Mouse (Mus musculus) granulocyte monocyte progenitor cell, adult 5-6 weeks (primary cell): ENCODE results near the gene Adgb. TPM values are rescaled to one million over a fixed set of nuclear protein-coding genes. Genes with fewer than 3 reads are reported as not detected.

Experiments
- total RNA-seq, 2 experiments: library from RNA; stranded (forward) in 1 of 2; stranded (reverse) in 1 of 2; fragments of 200-712, 200-1000 nt in 1 of 2; fragments of >200 nt in 1 of 2; fragmentation: Nextera tagmentation in 1 of 2; gene quantifications; 2 replicates each; pipeline ENCODE4 v1.2.3; 2014 to 2017

Adgb gene
- total RNA-seq, 2 experiments from 2014 or later = 0.21 to 2.9 TPM

Other genes starting within 250 kb of the Adgb start
- gene Rab32, start 85.9 kb upstream of the Adgb start, total RNA-seq (2014; fragmentation: Nextera tagmentation) = 83.8 and 99.7 TPM in 2 replicates
- gene Rab32, start 85.9 kb upstream of the Adgb start, total RNA-seq (2017) = 58.0 and 67.1 TPM in 2 replicates
- gene Gm10944, start 209.0 kb upstream of the Adgb start, total RNA-seq (2014; fragmentation: Nextera tagmentation) = not detected in 2 replicates
- gene Gm10944, start 209.0 kb upstream of the Adgb start, total RNA-seq (2017) = not detected in 2 replicates